Mouse (Mus musculus) testis, adult 2 months (tissue): Measurements from ENCODE around the gene Tnr.

Experiments used
- CTCF ChIP-seq: fragments of 200-500 bp; IDR thresholded peaks from 2 replicates; pipeline ENCODE4 v1.5.1; 2012; ENCODE audit warnings: low read depth, mild to moderate bottlenecking, inconsistent platforms, low read length, moderate library complexity; ENCODE audit not compliant: control insufficient read depth, insufficient read depth, insufficient replicate concordance
- POLR2A ChIP-seq: fragments of 200-500 bp; IDR thresholded peaks from 2 replicates; pipeline ENCODE4 v1.6.1; 2012; ENCODE audit warnings: low read depth, mild to moderate bottlenecking, inconsistent platforms, low read length, moderate library complexity; ENCODE audit not compliant: control insufficient read depth

DNA sequence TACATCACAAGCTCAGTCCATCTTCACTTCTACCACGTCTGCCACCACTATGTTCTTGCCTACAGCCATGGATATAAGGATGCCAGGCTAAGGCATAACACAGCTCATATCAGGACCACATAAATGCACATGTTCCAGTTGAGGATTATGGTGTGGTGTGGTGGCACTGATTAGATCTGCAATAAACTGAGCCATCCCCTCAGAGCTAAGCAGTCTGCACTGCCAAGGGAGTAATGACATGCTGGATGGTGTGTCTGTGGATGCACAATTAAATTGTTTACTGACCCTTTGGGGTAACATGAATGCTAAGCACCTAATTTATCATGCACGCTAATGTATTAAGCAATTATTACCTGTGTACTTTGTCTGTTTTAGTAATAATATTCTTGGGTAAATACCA, 95.6 kb downstream of the Tnr start:
- no peak for TF ChIP-seq CTCF
- TF ChIP-seq POLR2A: no peak
